Mouse (Mus musculus) liver, embryonic 14.5 days (tissue): ENCODE data around the gene Gm21976.

Source experiments
- CTCF ChIP-seq: IDR thresholded peaks from 2 replicates; pipeline ENCODE4 v1.5.1; 2016; ENCODE audit warnings: antibody characterized with exemption, low read depth, control low read depth
- EP300 ChIP-seq: IDR thresholded peaks from 2 replicates; pipeline ENCODE4 v1.6.1; 2016; ENCODE audit warnings: antibody characterized with exemption, low read depth

GRCm38 (mm10) chr13:98352381-98352975 lies 72.8 kb downstream of the Gm21976 start:
- TF ChIP-seq CTCF (no peak), EP300 (no peak)
